ENCODE assay signal across 20 mouse cellular contexts in the genomic region with DNA sequence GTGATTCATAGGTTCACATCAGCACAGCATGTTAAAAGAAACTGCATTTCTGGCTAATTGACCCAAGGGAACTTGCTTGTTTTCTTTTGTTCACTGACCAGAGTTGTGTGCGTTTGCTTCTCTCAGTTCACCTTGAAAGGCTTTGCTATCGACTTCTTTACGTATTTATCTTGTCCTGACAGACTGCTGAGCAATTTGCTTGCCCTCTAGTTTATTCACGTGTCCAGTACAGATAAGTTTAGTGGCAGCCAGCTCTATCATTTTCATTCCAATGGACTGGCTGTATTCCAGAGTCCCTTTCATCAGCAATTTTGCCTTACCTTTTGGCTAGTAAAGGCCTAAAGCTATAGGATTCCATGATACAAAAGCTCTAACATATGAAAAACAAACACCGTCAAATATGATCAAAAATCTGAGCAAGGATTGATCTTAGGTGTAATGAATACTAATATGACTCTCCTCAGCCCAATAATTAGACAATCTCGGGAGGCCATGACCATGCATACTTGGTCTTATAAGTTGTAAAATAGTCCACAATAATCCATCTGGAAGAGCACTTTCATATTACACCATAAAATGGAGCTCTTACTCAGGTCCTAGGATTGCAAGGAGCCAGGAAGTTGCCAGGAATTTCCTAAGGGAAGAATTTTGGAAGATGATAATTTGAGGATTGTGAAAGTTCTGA. TPM values are rescaled to one million over a fixed set of nuclear protein-coding genes. Genes with fewer than 3 reads are reported as not detected.
DNase-seq lines count a peak whose midpoint lies in the region; ATAC-seq and TF ChIP-seq lines count a peak whose summit lies in the region.
"Had no signal": no experiment of that assay in that cellular context is flagged by ENCODE, and none has a peak within 500 bp of the region (broad histone marks: within the 10 kb centered on the region; RNA-seq: fewer than 3 reads in every experiment).

No protein-coding gene starts in this region.

- intact Hi-C loops in heart, adult 2 months (cut with DNase I) = no loop called here
- intact Hi-C loops in heart, postnatal 36 days (cut with DNase I) = no loop called here

- H3K9me3 ChIP-seq in MEL (replicated peaks; ENCODE audit: insufficient read depth, low read length) = no peaks in the 10 kb centered on the region
- H3K9me3 ChIP-seq in liver, embryonic 14.5 days (ENCODE audit: control insufficient read depth, low read length) = no peaks in the 10 kb centered on the region
- H3K9me3 ChIP-seq: limb, embryonic 13.5 days; midbrain, embryonic 12.5 days had no signal

- TF ChIP-seq CTCF in heart, adult 2 months (IDR thresholded peaks at IDR 0.05) = no peak
- no peak for TF ChIP-seq CTCF in MEL (IDR thresholded peaks at IDR 0.05 in 2 of 3, conservative IDR thresholded peaks at IDR 0.05 in 1 of 3; ENCODE audit: control insufficient read depth in 1 of 3, insufficient read depth in 1 of 3, low read depth in 2 of 3, low read length in 3 of 3, poor library complexity in 1 of 3, severe bottlenecking in 1 of 3)
- no peak for TF ChIP-seq CTCF in liver, embryonic 14.5 days (IDR thresholded peaks at IDR 0.05; ENCODE audit: low read depth)

- DNase-seq in heart, adult 2 months = no peak
- no peak for DNase-seq in heart, postnatal 36 days
- DNase-seq in MEL (ENCODE audit: low read depth, low spot score) (peak; percentile 1), MN1 (ENCODE audit: low spot score) (no peak)
- DNase-seq in liver, embryonic 14.5 days (ENCODE audit: low read depth in 3 of 3, low spot score in 3 of 3) = peak in 2 of 3 experiments; percentile 17 to 18
- DNase-seq in kidney, postnatal 10 days = no peak
- DNase-seq in frontal cortex, adult 2 months (ENCODE audit: extremely low spot score in 1 of 2, low spot score in 1 of 2) = no peak
- DNase-seq: adrenal gland, adult 8-10 months; B cell, adult 2 months; cerebellum, adult 9-10 months; embryo, embryonic 11 days; kidney, adult 2 months; lung, postnatal 10 days; thymus, adult 18-20 months had no signal

- TF ChIP-seq EP300 in heart, adult 2 months (IDR thresholded peaks at IDR 0.05; ENCODE audit: insufficient read depth, low read depth, low read length) = no peak
- no peak for TF ChIP-seq EP300 in MEL (IDR thresholded peaks at IDR 0.05; ENCODE audit: low read depth in 1 of 2, low read length in 2 of 2)
- peak; percentile 49 for TF ChIP-seq EP300 in liver, embryonic 14.5 days (IDR thresholded peaks at IDR 0.05; ENCODE audit: low read depth)

- peak overlapping the region; percentile 38 for H3K27ac ChIP-seq in heart, adult 2 months
- H3K27ac ChIP-seq in MEL (ENCODE audit: control insufficient read depth, low read depth, low read length) = no peak overlapping the region
- H3K27ac ChIP-seq in liver, embryonic 14.5 days = no peak overlapping the region
- H3K27ac ChIP-seq: hindbrain, postnatal 0 days; layer of hippocampus, adult 2 months; limb, embryonic 13.5 days; midbrain, embryonic 12.5 days had no signal

- no peak overlapping the region for H3K9ac ChIP-seq in heart, adult 2 months (ENCODE audit: low read depth, low read length)
- H3K9ac ChIP-seq in MEL (ENCODE audit: control insufficient read depth, low read depth, low read length, poor library complexity, severe bottlenecking) = no peak overlapping the region
- H3K9ac ChIP-seq in liver, embryonic 14.5 days (replicated peaks) = no peak overlapping the region
- H3K9ac ChIP-seq: limb, embryonic 13.5 days; midbrain, embryonic 12.5 days had no signal

- no peak for TF ChIP-seq POLR2A in heart, adult 2 months (IDR thresholded peaks at IDR 0.05; ENCODE audit: insufficient read depth, low read depth, low read length)
- TF ChIP-seq POLR2A in MEL (IDR thresholded peaks at IDR 0.05; ENCODE audit: control insufficient read depth in 1 of 2, insufficient read depth in 1 of 2, low read depth in 1 of 2, low read length in 2 of 2, poor library complexity in 1 of 2) = no peak

- H3K27me3 ChIP-seq in heart, adult 2 months (ENCODE audit: control insufficient read depth, insufficient read depth, low read length) = no peaks in the 10 kb centered on the region
- H3K27me3 ChIP-seq in MEL (ENCODE audit: control insufficient read depth in 1 of 2, insufficient read depth in 2 of 2, low read length in 2 of 2) = peaks cover 0 to 3% of the 10 kb centered on the region in 2 experiments; a peak in 2 of 4 replicates
- H3K27me3 ChIP-seq in liver, embryonic 14.5 days (ENCODE audit: control insufficient read depth, insufficient read depth, low read length) = no peaks in the 10 kb centered on the region

- H3K79me2 ChIP-seq in heart, adult 2 months (replicated peaks; ENCODE audit: control insufficient read depth, insufficient read depth, low read length) = no peaks in the 10 kb centered on the region
- H3K79me2 ChIP-seq in MEL (ENCODE audit: control insufficient read depth, insufficient read depth, low read length, poor library complexity) = no peaks in the 10 kb centered on the region

- TF ChIP-seq RAD21 in MEL (IDR thresholded peaks at IDR 0.05; ENCODE audit: low read depth, low read length) = no peak

- ATAC-seq in erythroid progenitor cell, adult 5-6 weeks (replicated peaks; ENCODE audit: low FRiP score, poor library complexity, severe bottlenecking) = peak; percentile 94
- peak; percentile 83 for ATAC-seq in liver, embryonic 14.5 days (ENCODE audit: insufficient read depth)
- ATAC-seq: hindbrain, postnatal 0 days had no signal

- H3K4me3 ChIP-seq in heart, adult 2 months = no peak overlapping the region
- H3K4me3 ChIP-seq in MEL (ENCODE audit: control insufficient read depth in 1 of 2, insufficient read depth in 1 of 2, low read depth in 2 of 2, low read length in 2 of 2) = no peak overlapping the region
- no peak overlapping the region for H3K4me3 ChIP-seq in liver, embryonic 14.5 days (ENCODE audit: insufficient read depth in 1 of 2, low read depth in 2 of 2, low read length in 2 of 2)
- H3K4me3 ChIP-seq: layer of hippocampus, adult 2 months; limb, embryonic 13.5 days; midbrain, embryonic 12.5 days; myocyte had no signal

- H3K36me3 ChIP-seq in heart, adult 2 months (ENCODE audit: control insufficient read depth, insufficient read depth, low read length) = no peaks in the 10 kb centered on the region
- H3K36me3 ChIP-seq in MEL (ENCODE audit: control insufficient read depth in 1 of 2, insufficient read depth in 2 of 2, low read length in 2 of 2) = no peaks in the 10 kb centered on the region
- H3K36me3 ChIP-seq in liver, embryonic 14.5 days (replicated peaks; ENCODE audit: control insufficient read depth, insufficient read depth, low read depth) = no peaks in the 10 kb centered on the region
- H3K36me3 ChIP-seq: limb, embryonic 13.5 days; midbrain, embryonic 12.5 days had no signal

- 51% methylated on average over 6 of the region's 6 CpGs for WGBS in heart, adult 2 months
- WGBS in liver, embryonic 14.5 days (ENCODE audit: insufficient replicate concordance) = 46% methylated on average over 6 of the region's 6 CpGs

- H3K4me2 ChIP-seq in liver, embryonic 14.5 days (ENCODE audit: low read depth) = no peak overlapping the region
- H3K4me2 ChIP-seq: limb, embryonic 13.5 days; midbrain, embryonic 12.5 days had no signal

- H3K4me1 ChIP-seq in heart, adult 2 months (ENCODE audit: control insufficient read depth, insufficient read depth, low read length) = no peaks in the 10 kb centered on the region
- no peaks in the 10 kb centered on the region for H3K4me1 ChIP-seq in MEL (ENCODE audit: control insufficient read depth in 1 of 2, insufficient read depth in 2 of 2, low read length in 2 of 2)
- H3K4me1 ChIP-seq in liver, embryonic 14.5 days (replicated peaks; ENCODE audit: control insufficient read depth in 2 of 2, insufficient read depth in 2 of 2, low read length in 1 of 2) = no peaks in the 10 kb centered on the region
- H3K4me1 ChIP-seq: limb, embryonic 13.5 days; midbrain, embryonic 12.5 days had no signal

TF ChIP-seq in MEL, 35 proteins besides CTCF, POLR2A, EP300 and RAD21:
- TF ChIP-seq TCF12 (IDR thresholded peaks at IDR 0.05; ENCODE audit: low read depth, low read length) = peak; percentile 38; the same call in 1 of the 2 replicates
- TF ChIP-seq NELFE (IDR thresholded peaks at IDR 0.05; ENCODE audit: low read depth, low read length) = no peak

RNA-seq across cellular contexts. Expression of gene Mid1, which starts 7.4 kb away (rescaled TPM):
- 1 to 10 TPM; 2.6 to 5.5 TPM for total RNA-seq in heart, adult 2 months (2021)
- polyA plus RNA-seq in heart, adult 2 months (2012; rRNA removed) = 3.4 and 3.7 TPM in 2 replicates
- total RNA-seq in heart, postnatal 36 days (2021) = 1 to 10 TPM; 4.2 TPM
- total RNA-seq in MEL (2012; rRNA removed) = 1.4 and 1.5 TPM in 2 replicates
- polyA plus RNA-seq in MEL (2012; ENCODE audit: insufficient read depth in 1 of 2, insufficient read length in 2 of 2, low read depth in 1 of 2, low replicate concordance in 2 of 2, missing spikeins in 1 of 2) = 1 to 10 TPM in 1 of 2 experiments, not detected in 1; 7.8 TPM
- 6.1 and 29.8 TPM in 2 replicates for total RNA-seq in erythroid progenitor cell, adult 5-6 weeks (2015; ENCODE audit: low replicate concordance)
- 0.83 and 6.9 TPM in 2 replicates for total RNA-seq in erythroid progenitor cell, adult 5-6 weeks (2017; ENCODE audit: low replicate concordance)
- 1.1 and 1.9 TPM in 2 replicates for polyA plus RNA-seq in liver, embryonic 14.5 days (2012; rRNA removed)
- polyA plus RNA-seq in liver, embryonic 14.5 days (2014; fragmentation: Nextera tagmentation; extraction: Ambion mirVana) = 1.2 and 1.5 TPM in 2 replicates
- polyA plus RNA-seq in frontal cortex, adult 2 months (2012; rRNA removed) = 11.9 and 12.1 TPM in 2 replicates

Comparison
In these comparisons a context has a peak if more than half of its experiments do, and no peak if none do; other contexts are left out.
1. DNase-seq: peak in MEL (single experiment) and liver, embryonic 14.5 days (2 of 3); none in heart, adult 2 months (0 of 2), heart, postnatal 36 days (0 of 2), kidney, postnatal 10 days (single experiment), MN1 (single experiment) and frontal cortex, adult 2 months (0 of 2).